18 mouse cellular contexts compared by ENCODE assay signal in genomic region chr16:29815200-29815599, GRCm38 (mm10).
DNase-seq lines count a peak whose midpoint lies in the region; ATAC-seq and TF ChIP-seq lines count a peak whose summit lies in the region.
"Had no signal": no experiment of that assay in that cellular context is flagged by ENCODE, and none has a peak within 500 bp of the region (broad histone marks: within the 10 kb centered on the region; RNA-seq: fewer than 3 reads in every experiment).

No protein-coding gene starts in this region.

- H3K9me3 ChIP-seq in embryonic facial prominence, embryonic 15.5 days (replicated peaks): no peaks in the 10 kb centered on the region
- no peaks in the 10 kb centered on the region for H3K9me3 ChIP-seq in stomach, embryonic 14.5 days (ENCODE audit: control insufficient read depth, low read depth, low read length)
- no peaks in the 10 kb centered on the region for H3K9me3 ChIP-seq in midbrain, embryonic 16.5 days (replicated peaks; ENCODE audit: control insufficient read depth, low read length, poor library complexity, severe bottlenecking)
- no peaks in the 10 kb centered on the region for H3K9me3 ChIP-seq in hindbrain, embryonic 12.5 days (replicated peaks)
- H3K9me3 ChIP-seq: embryonic facial prominence, embryonic 12.5 days; hindbrain, embryonic 15.5 days; neural tube, embryonic 12.5 days had no signal

- H3K27ac ChIP-seq in embryonic facial prominence, embryonic 15.5 days (replicated peaks): peak overlapping the region; percentile 39; the same call in 1 of the 2 replicates
- peak overlapping the region; percentile 98 for H3K27ac ChIP-seq in layer of hippocampus, adult 2 months
- H3K27ac ChIP-seq in stomach, embryonic 14.5 days (ENCODE audit: low read length): peak overlapping the region; percentile 34; the same call in 1 of the 2 replicates
- H3K27ac ChIP-seq in midbrain, embryonic 16.5 days (ENCODE audit: low read length): no peak overlapping the region
- no peak overlapping the region for H3K27ac ChIP-seq in hindbrain, embryonic 12.5 days
- H3K27ac ChIP-seq: heart, adult 2 months; neural tube, embryonic 12.5 days had no signal

- H3K4me2 ChIP-seq in embryonic facial prominence, embryonic 15.5 days (replicated peaks): no peak overlapping the region
- no peak overlapping the region for H3K4me2 ChIP-seq in stomach, embryonic 14.5 days (replicated peaks; ENCODE audit: low read depth, low read length)
- no peak overlapping the region for H3K4me2 ChIP-seq in midbrain, embryonic 16.5 days (ENCODE audit: low read length)
- no peak overlapping the region for H3K4me2 ChIP-seq in hindbrain, embryonic 12.5 days (replicated peaks)
- H3K4me2 ChIP-seq: embryonic facial prominence, embryonic 12.5 days had no signal

- DNase-seq in layer of hippocampus, adult 11-12 months (ENCODE audit: low spot score): peak; percentile 72
- no peak for DNase-seq in layer of hippocampus, adult 9-10 months (ENCODE audit: low spot score)
- DNase-seq in layer of hippocampus, adult 2 months (ENCODE audit: low spot score in 2 of 2): peak; percentile 70
- DNase-seq in testis, postnatal 14 days (ENCODE audit: low spot score): no peak
- DNase-seq: B cell, adult 2 months; cerebellum, adult 11 months; heart, adult 2 months; liver; right cerebral cortex, postnatal 4 days had no signal

- peaks cover 48% of the 10 kb centered on the region for H3K4me1 ChIP-seq in embryonic facial prominence, embryonic 15.5 days
- peaks cover 36% of the 10 kb centered on the region for H3K4me1 ChIP-seq in stomach, embryonic 14.5 days (ENCODE audit: control insufficient read depth, insufficient read depth, low read length)
- peaks cover 7% of the 10 kb centered on the region for H3K4me1 ChIP-seq in midbrain, embryonic 16.5 days (ENCODE audit: control insufficient read depth, insufficient read depth, low read length)
- H3K4me1 ChIP-seq in hindbrain, embryonic 12.5 days: peaks cover 26% of the 10 kb centered on the region

- no peaks in the 10 kb centered on the region for H3K36me3 ChIP-seq in embryonic facial prominence, embryonic 15.5 days
- H3K36me3 ChIP-seq in stomach, embryonic 14.5 days (ENCODE audit: control insufficient read depth, insufficient read depth, low read length): no peaks in the 10 kb centered on the region
- no peaks in the 10 kb centered on the region for H3K36me3 ChIP-seq in midbrain, embryonic 16.5 days (ENCODE audit: control insufficient read depth, insufficient read depth, low read length)
- H3K36me3 ChIP-seq in hindbrain, embryonic 12.5 days: no peaks in the 10 kb centered on the region
- H3K36me3 ChIP-seq: embryonic facial prominence, embryonic 12.5 days; hindbrain, embryonic 15.5 days; neural tube, embryonic 12.5 days had no signal

- peaks cover 4% of the 10 kb centered on the region; the same call in 1 of the 2 replicates for H3K27me3 ChIP-seq in embryonic facial prominence, embryonic 15.5 days
- H3K27me3 ChIP-seq in stomach, embryonic 14.5 days (ENCODE audit: control insufficient read depth, insufficient read depth, low read length): no peaks in the 10 kb centered on the region
- no peaks in the 10 kb centered on the region for H3K27me3 ChIP-seq in midbrain, embryonic 16.5 days (ENCODE audit: control insufficient read depth, insufficient read depth, low read depth, low read length)
- peaks cover 71% of the 10 kb centered on the region for H3K27me3 ChIP-seq in hindbrain, embryonic 12.5 days
- H3K27me3 ChIP-seq: Patski had no signal

- no peak for TF ChIP-seq CTCF in layer of hippocampus, adult 2 months (conservative IDR thresholded peaks at IDR 0.05)

- no peak overlapping the region for H3K9ac ChIP-seq in embryonic facial prominence, embryonic 15.5 days
- H3K9ac ChIP-seq in stomach, embryonic 14.5 days (replicated peaks; ENCODE audit: low read depth, low read length): no peak overlapping the region
- no peak overlapping the region for H3K9ac ChIP-seq in midbrain, embryonic 16.5 days (ENCODE audit: low read depth, low read length)
- no peak overlapping the region for H3K9ac ChIP-seq in hindbrain, embryonic 12.5 days
- H3K9ac ChIP-seq: embryonic facial prominence, embryonic 12.5 days; hindbrain, embryonic 15.5 days; neural tube, embryonic 12.5 days had no signal

- no peak overlapping the region for H3K4me3 ChIP-seq in embryonic facial prominence, embryonic 15.5 days (replicated peaks)
- H3K4me3 ChIP-seq in layer of hippocampus, adult 2 months: no peak overlapping the region
- H3K4me3 ChIP-seq in stomach, embryonic 14.5 days (ENCODE audit: low read depth, low read length): no peak overlapping the region
- H3K4me3 ChIP-seq in midbrain, embryonic 16.5 days (ENCODE audit: low read depth, low read length): no peak overlapping the region
- no peak overlapping the region for H3K4me3 ChIP-seq in hindbrain, embryonic 12.5 days
- H3K4me3 ChIP-seq: embryonic facial prominence, embryonic 12.5 days; heart, adult 2 months; hindbrain, embryonic 15.5 days; neural tube, embryonic 12.5 days had no signal

- 55% methylated on average over 2 of the region's 2 CpGs for WGBS in embryonic facial prominence, embryonic 15.5 days
- 65% methylated on average over 2 of the region's 2 CpGs for WGBS in stomach, embryonic 14.5 days
- WGBS in midbrain, embryonic 16.5 days: 79% methylated on average over 2 of the region's 2 CpGs
- WGBS in hindbrain, embryonic 12.5 days: 66% methylated on average over 2 of the region's 2 CpGs

- ATAC-seq in embryonic facial prominence, embryonic 15.5 days (ENCODE audit: insufficient number of reproducible peaks, low FRiP score, low TSS enrichment, low read depth): no peak
- ATAC-seq in stomach, embryonic 14.5 days (ENCODE audit: insufficient number of reproducible peaks, insufficient read depth, low FRiP score, low read depth): no peak
- ATAC-seq in midbrain, embryonic 16.5 days: no peak
- ATAC-seq in hindbrain, embryonic 12.5 days (ENCODE audit: low FRiP score): no peak
- ATAC-seq: forebrain, embryonic 14.5 days; Patski had no signal

Comparison
In these comparisons a context has a peak if more than half of its experiments do, and no peak if none do; other contexts are left out.
1. DNase-seq: peak in layer of hippocampus, adult 11-12 months (single experiment) and layer of hippocampus, adult 2 months (2 of 2); none in layer of hippocampus, adult 9-10 months (single experiment) and testis, postnatal 14 days (single experiment).
2. H3K27ac ChIP-seq: peak in embryonic facial prominence, embryonic 15.5 days (single experiment), layer of hippocampus, adult 2 months (single experiment) and stomach, embryonic 14.5 days (single experiment); none in midbrain, embryonic 16.5 days (single experiment) and hindbrain, embryonic 12.5 days (single experiment).